Mouse (Mus musculus): Measurements from ENCODE around the gene Gpr174. TPM values are rescaled to one million over a fixed set of nuclear protein-coding genes. Genes with fewer than 3 reads are reported as not detected.

The Gpr174 gene
- polyA plus RNA-seq (2017; shearing (Covaris generic)) = 10 to 100 TPM; 44.2 to 83.2 TPM

DNA sequence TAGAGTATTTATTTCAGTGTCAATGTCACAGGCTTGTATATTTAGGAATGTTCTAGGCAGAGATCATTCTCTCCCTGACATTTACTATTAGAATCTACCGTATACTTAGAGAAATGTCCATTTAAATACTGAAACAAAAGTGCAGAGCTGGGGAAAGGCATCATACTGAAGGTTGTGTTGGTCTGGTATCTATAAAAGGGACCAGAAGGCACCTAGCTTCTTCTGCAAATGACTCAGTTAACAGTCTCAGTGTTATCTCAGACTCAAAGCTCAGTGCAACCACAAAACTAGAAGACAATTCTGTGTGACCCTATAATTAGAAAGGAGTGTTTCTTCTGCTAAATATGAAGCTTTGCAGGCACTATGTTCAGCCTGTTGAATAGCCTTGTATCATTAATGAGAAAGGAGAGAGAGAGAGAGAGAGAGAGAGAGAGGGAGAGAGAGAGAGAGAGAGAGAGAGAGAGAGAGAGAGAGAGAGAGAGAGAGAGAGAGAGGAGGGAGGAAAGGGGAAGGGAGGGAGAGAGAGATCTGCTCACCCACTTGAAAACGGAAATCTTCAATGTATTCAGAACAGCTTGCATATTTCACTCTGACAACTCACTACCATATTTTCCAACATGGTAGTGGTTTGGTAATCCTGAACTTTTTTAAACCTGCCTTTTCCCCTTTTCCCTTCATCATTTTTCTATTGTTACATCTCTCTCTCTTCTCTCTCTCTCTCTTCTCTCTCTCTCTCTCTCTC, at the start of gene Gpr174:
TSS of gene Gpr174 (plus strand) at position 393 of the 742 bp plus-strand sequence.

Other genes with a start within 250 kb of the Gpr174 start
- gene P2ry10, start 167.4 kb upstream of the Gpr174 start, polyA plus RNA-seq (2017; shearing (Covaris generic)) = 10 to 100 TPM; 45.9 to 86.7 TPM
- gene P2ry10b, start 107.0 kb upstream of the Gpr174 start, polyA plus RNA-seq (2017; shearing (Covaris generic)) = 1 to 10 TPM; 2.7 to 5.3 TPM
- 100 to 1,000 TPM in 1 of 2 experiments, 10 to 100 TPM in 1; 91.2 to 225 TPM for gene Itm2a, start 147.5 kb downstream of the Gpr174 start, polyA plus RNA-seq (2017; shearing (Covaris generic))